Mouse (Mus musculus) cortical plate, adult 2 months (tissue): ENCODE measurements at regions not wholly inside any gene's neighbourhood (a gene's known extent, or its start where the extent isn't known, plus 50 kb on each side); places are given as distances from the start of the nearest gene placed in this dataset.

Source experiments
- H3K27ac ChIP-seq: fragments of 200-500 bp; 2 replicates; pipeline ENCODE4 v1.5.1; 2012; ENCODE audit warnings: low read length, control low read depth, inconsistent platforms; ENCODE audit not compliant: insufficient read depth
- H3K4me1 ChIP-seq: fragments of 200-500 bp; 2 replicates; pipeline ENCODE4 v1.6.1; 2011; ENCODE audit warnings: low read length; ENCODE audit not compliant: control insufficient read depth, insufficient read depth
- H3K4me3 ChIP-seq: fragments of 200-500 bp; 2 replicates; pipeline ENCODE4 v1.5.1; 2011; ENCODE audit warnings: mild to moderate bottlenecking, low read length, control low read depth; ENCODE audit not compliant: insufficient read depth
- CTCF ChIP-seq: fragments of 200-500 bp; IDR thresholded peaks from 2 replicates; pipeline ENCODE4 v1.5.1; 2011; ENCODE audit warnings: mild to moderate bottlenecking, control low read depth, low read length; ENCODE audit not compliant: insufficient read depth; ENCODE audit errors: extremely low read depth
- POLR2A ChIP-seq: fragments of 200-500 bp; IDR thresholded peaks from 2 replicates; pipeline ENCODE4 v1.6.1; 2011; ENCODE audit warnings: mild to moderate bottlenecking, low read length, control low read depth; ENCODE audit not compliant: insufficient read depth; ENCODE audit errors: extremely low read depth

DNA sequence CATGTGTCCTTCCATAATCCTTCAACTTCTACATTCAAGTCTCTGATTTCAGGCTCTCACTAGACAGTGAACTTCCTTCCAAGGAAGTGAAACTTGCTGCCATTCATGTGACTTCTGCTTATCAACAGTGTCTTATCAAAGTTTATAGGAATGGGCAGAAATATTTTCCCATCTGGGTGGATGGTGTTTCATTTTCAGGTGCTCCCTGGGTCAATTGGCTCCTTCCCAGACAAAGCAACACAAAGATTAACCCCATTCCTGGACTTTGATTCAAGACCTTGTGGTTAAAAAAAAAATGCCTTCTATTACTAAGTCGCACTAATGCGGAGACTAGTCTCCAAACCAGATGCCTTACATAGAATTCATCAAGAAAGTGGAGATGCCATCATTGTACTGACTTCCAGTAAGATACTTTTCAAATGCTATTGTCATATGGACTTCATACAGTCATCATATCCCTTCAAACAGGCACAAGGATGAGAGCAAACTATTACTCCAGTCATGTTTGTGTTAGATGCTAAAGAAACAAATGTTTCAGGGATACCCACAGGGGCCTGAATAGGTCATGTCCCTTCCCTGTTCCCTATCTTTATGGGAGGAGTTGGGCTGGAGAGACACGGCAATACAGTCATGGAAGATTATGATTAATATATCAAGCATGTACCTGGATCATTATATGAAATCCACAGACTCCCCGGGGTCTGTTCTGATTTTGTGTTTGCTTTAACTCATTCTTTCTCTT lies 58.3 kb upstream of the Apob start:
- TF ChIP-seq POLR2A = no peak
- no peak for TF ChIP-seq CTCF
- Histone ChIP-seq H3K4me3 (no peak overlapping the region), H3K27ac (no peak overlapping the region), H3K4me1 (no peaks in the 10 kb centered on the region)

DNA sequence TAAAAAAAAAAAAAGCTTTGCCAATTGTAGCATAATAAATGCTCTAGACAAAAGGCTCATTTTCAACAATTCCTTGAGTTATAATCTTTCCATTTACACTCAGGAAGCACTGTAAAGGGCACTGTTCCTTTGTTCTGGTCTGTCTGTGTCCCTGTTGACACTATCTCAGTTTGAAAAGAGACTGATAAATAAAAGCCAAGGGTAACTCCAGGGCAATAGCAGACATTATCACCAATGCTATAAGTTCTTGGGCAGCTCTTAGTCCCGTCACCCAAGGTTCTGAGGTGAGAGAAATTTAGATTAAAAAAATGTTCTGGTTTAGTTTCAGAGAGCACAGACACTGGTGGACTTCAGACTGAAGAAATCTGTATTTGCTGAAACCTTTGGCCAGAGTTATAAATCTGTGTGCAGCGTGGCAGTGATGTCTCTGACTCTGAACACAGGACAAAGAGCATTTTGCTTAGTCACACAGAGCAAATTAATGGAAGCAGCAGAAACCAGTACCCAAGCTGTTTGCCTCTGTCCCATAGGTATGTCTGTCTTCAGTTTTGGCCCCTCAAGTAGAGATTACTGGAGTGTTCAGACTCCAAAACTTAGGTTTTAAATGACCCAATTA lies 57.6 kb upstream of the Apob start:
- no peak overlapping the region for H3K27ac ChIP-seq
- H3K4me3 ChIP-seq = no peak overlapping the region
- no peaks in the 10 kb centered on the region for H3K4me1 ChIP-seq
- TF ChIP-seq POLR2A (no peak), CTCF (no peak)

DNA sequence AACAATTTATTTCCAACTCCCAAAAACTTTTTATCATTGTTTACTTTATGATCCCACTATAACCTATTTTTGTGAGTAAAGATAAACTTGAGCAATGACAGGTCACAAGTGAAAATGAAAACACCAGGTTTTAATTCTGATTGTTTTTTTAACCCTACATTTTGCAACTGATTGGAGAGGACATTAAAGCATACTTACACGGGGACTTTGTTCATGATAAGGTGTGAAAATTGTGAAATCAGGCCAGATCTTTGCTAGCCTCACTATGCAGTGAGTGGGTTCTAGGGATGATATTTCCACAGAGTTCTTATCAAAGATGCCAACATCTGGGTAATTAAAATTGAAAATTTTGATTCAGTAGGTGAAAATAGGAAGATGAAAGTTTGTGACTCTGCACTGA lies 56.6 kb upstream of the Apob start:
- Histone ChIP-seq H3K4me1 (no peaks in the 10 kb centered on the region), H3K4me3 (no peak overlapping the region), H3K27ac (no peak overlapping the region)
- TF ChIP-seq CTCF (no peak), POLR2A (no peak)
